Mouse (Mus musculus) cerebellum, adult (tissue): ENCODE measurements around the gene Slc25a4.

Experiments
- ATAC-seq: cut with Nextera tagmentation; 2 replicates; pipeline ENCODE4 v1.9.2; 2017; ENCODE audit warnings: mild to moderate bottlenecking, moderate library complexity, mixed read lengths; ENCODE audit not compliant: insufficient number of reproducible peaks, low FRiP score, low TSS enrichment

The Slc25a4 gene

GRCm38 (mm10) chr8:46206107-46206506, 5.0 kb downstream of the Slc25a4 start:
- ATAC-seq: no peak

- ATAC-seq: no peak
Measured at GRCm38 (mm10) chr8:46204974-46205640, 6.0 kb downstream of the Slc25a4 start.

GRCm38 (mm10) chr8:46204301-46204700, 6.8 kb downstream of the Slc25a4 start:
- ATAC-seq: no peak

GRCm38 (mm10) chr8:46202350-46202749, 8.7 kb downstream of the Slc25a4 start:
- no peak for ATAC-seq

- no peak for ATAC-seq
Measured at GRCm38 (mm10) chr8:46197673-46198072, 13.4 kb downstream of the Slc25a4 start.

GRCm38 (mm10) chr8:46196877-46197276, 14.2 kb downstream of the Slc25a4 start:
- no peak for ATAC-seq

GRCm38 (mm10) chr8:46193100-46193499, 18.0 kb downstream of the Slc25a4 start:
- ATAC-seq: no peak

- ATAC-seq: peak; percentile 72; the same call in 1 of the 2 replicates
Measured at GRCm38 (mm10) chr8:46185361-46185760, 25.7 kb downstream of the Slc25a4 start.

GRCm38 (mm10) chr8:46180136-46180535, 30.9 kb downstream of the Slc25a4 start:
- no peak for ATAC-seq

- no peak for ATAC-seq
Measured at GRCm38 (mm10) chr8:46173651-46174050, 37.4 kb downstream of the Slc25a4 start.

GRCm38 (mm10) chr8:46163870-46164190, 47.3 kb downstream of the Slc25a4 start:
- ATAC-seq: no peak

- peak; percentile 96 for ATAC-seq
Measured at GRCm38 (mm10) chr8:46162953-46163869, 47.9 kb downstream of the Slc25a4 start.
